ENCODE assay signal across 12 mouse cellular contexts in the genomic region with DNA sequence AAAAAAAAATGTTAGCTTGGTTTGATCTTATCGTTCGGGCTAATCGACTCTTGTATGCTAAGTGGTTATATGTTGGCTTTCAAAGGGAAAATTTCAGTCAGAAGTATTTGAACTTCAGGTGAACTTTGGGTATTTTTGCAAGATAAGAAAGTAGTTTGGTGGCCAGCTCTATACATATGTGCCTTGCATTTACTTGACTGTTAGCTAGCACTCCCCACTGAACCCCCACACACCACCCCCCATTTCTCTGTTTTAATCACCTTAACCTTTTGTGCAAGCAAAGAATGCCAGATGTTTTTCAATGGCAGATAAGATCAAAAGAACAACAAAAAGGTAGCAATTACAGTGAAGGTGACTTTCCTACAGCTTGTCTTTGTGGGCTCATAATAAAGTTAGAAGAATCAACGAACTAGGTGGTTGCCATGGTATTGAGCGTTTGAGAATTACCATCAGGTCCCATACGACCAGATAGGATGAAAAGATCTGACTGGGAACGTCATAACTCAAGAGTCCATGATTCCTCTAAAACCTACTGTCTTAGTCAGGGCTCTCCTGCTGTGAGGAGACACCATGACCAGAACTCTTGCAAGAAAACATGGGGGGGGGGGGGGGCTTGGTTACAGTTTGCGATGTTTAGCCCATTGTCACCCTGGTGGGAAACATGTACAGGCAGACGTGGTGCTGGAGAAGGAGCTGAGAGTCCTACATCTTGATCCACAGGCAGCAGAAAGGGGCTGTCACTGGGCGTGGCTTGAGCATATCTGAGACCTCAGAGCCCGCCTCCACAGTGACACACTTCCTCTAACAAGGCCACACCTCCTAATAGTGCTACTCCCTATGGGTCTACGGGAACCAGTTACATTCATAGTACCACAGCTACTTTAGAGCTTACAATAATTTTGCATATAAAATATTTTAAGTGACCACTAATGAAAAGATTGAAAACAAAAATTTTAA.
DNase-seq lines count a peak whose midpoint lies in the region; ATAC-seq and TF ChIP-seq lines count a peak whose summit lies in the region.
"Had no signal": no experiment of that assay in that cellular context is flagged by ENCODE, and none has a peak within 500 bp of the region (broad histone marks: within the 10 kb centered on the region; RNA-seq: fewer than 3 reads in every experiment).

No protein-coding gene starts in this region.

- no peak overlapping the region for H3K4me2 ChIP-seq in kidney, embryonic 14.5 days (replicated peaks; ENCODE audit: low read depth, low read length)
- H3K4me2 ChIP-seq in lung, embryonic 16.5 days (ENCODE audit: low read depth, low read length): 0 out of 2 replicates have a peak overlapping the region, but pooled peaks have one; percentile 1
- H3K4me2 ChIP-seq: heart, embryonic 15.5 days; hindbrain, embryonic 13.5 days had no signal

- H3K27ac ChIP-seq in kidney, embryonic 14.5 days (ENCODE audit: low read depth, low read length): peak overlapping the region; percentile 32; the same call in 1 of the 2 replicates
- H3K27ac ChIP-seq in lung, embryonic 16.5 days (ENCODE audit: low read length): peak overlapping the region; percentile 94
- H3K27ac ChIP-seq in left cerebral cortex, adult 2 months: no peak overlapping the region
- H3K27ac ChIP-seq: gastrocnemius, adult 2 months; hindbrain, embryonic 13.5 days had no signal

- peak; percentile 63 for ATAC-seq in kidney, embryonic 14.5 days (ENCODE audit: low FRiP score, low TSS enrichment)
- ATAC-seq in lung, embryonic 16.5 days (ENCODE audit: low read depth): peak; percentile 45; the same call in 1 of the 2 replicates

- H3K9ac ChIP-seq in kidney, embryonic 14.5 days (ENCODE audit: low read depth, low read length): no peak overlapping the region
- H3K9ac ChIP-seq in lung, embryonic 16.5 days (ENCODE audit: low read length): no peak overlapping the region
- H3K9ac ChIP-seq: heart, embryonic 15.5 days; hindbrain, embryonic 13.5 days had no signal

- intact Hi-C loops in left cerebral cortex, adult 2 months (cut with DNase I): no loop called here

- H3K4me1 ChIP-seq in kidney, embryonic 14.5 days (ENCODE audit: control insufficient read depth, insufficient read depth, low read length): peaks cover 25% of the 10 kb centered on the region
- H3K4me1 ChIP-seq in lung, embryonic 16.5 days (replicated peaks; ENCODE audit: control insufficient read depth, insufficient read depth, low read length): peaks cover 26% of the 10 kb centered on the region

- no peak for DNase-seq in kidney, adult 18-20 months
- peak; percentile 13 for DNase-seq in 3T3-L1 (ENCODE audit: low read depth, low spot score)
- peak; percentile 42 for DNase-seq in WW6 (ENCODE audit: low read depth, low spot score)
- no peak for DNase-seq in adrenal gland, postnatal 14 days
- no peak for DNase-seq in adrenal gland, adult 18-20 months (ENCODE audit: low spot score in 2 of 2)
- no peak for DNase-seq in left cerebral cortex, adult 2 months (ENCODE audit: extremely low spot score in 1 of 2, low spot score in 2 of 2)
- DNase-seq: cerebellum, adult 8-10 months; gastrocnemius, adult 2 months had no signal

- H3K36me3 ChIP-seq in kidney, embryonic 14.5 days (ENCODE audit: control insufficient read depth, insufficient read depth, low read length): peaks cover 9% of the 10 kb centered on the region; the same call in 1 of the 2 replicates
- H3K36me3 ChIP-seq in lung, embryonic 16.5 days (ENCODE audit: control insufficient read depth, insufficient read depth, low read length): no peaks in the 10 kb centered on the region
- H3K36me3 ChIP-seq: heart, embryonic 15.5 days; hindbrain, embryonic 13.5 days had no signal

- no peaks in the 10 kb centered on the region for H3K9me3 ChIP-seq in kidney, embryonic 14.5 days (ENCODE audit: control insufficient read depth, low read length)
- H3K9me3 ChIP-seq in lung, embryonic 16.5 days (ENCODE audit: control insufficient read depth, low read length): no peaks in the 10 kb centered on the region
- H3K9me3 ChIP-seq: heart, embryonic 15.5 days; hindbrain, embryonic 13.5 days had no signal

- 65% methylated on average over 12 of the region's 12 CpGs for WGBS in kidney, embryonic 14.5 days
- WGBS in lung, embryonic 16.5 days: 56% methylated on average over 12 of the region's 12 CpGs

- H3K4me3 ChIP-seq in kidney, embryonic 14.5 days (ENCODE audit: low read length): no peak overlapping the region
- no peak overlapping the region for H3K4me3 ChIP-seq in lung, embryonic 16.5 days (ENCODE audit: low read length)
- no peak overlapping the region for H3K4me3 ChIP-seq in left cerebral cortex, adult 2 months
- H3K4me3 ChIP-seq: gastrocnemius, adult 2 months; heart, embryonic 15.5 days; hindbrain, embryonic 13.5 days had no signal

- H3K27me3 ChIP-seq in kidney, embryonic 14.5 days (ENCODE audit: control insufficient read depth, insufficient read depth, low read length): no peaks in the 10 kb centered on the region
- H3K27me3 ChIP-seq in lung, embryonic 16.5 days (ENCODE audit: control insufficient read depth, insufficient read depth, low read depth, low read length): no peaks in the 10 kb centered on the region
- H3K27me3 ChIP-seq: heart, embryonic 15.5 days; hindbrain, embryonic 13.5 days had no signal

- no peak for TF ChIP-seq CTCF in left cerebral cortex, adult 2 months (IDR thresholded peaks at IDR 0.05)

Comparison
In these comparisons a context has a peak if more than half of its experiments do, and no peak if none do; other contexts are left out.
1. DNase-seq: peak in 3T3-L1 (single experiment) and WW6 (single experiment); none in kidney, adult 18-20 months (single experiment), adrenal gland, postnatal 14 days (single experiment), adrenal gland, adult 18-20 months (0 of 2) and left cerebral cortex, adult 2 months (0 of 2).